Mouse (Mus musculus): ENCODE data around the gene Stk32c.

GRCm38 (mm10) chr7:139082281-139082680, 130.8 kb downstream of the Stk32c start:
- TF ChIP-seq ZNF384 (IDR thresholded peaks at IDR 0.05; ENCODE audit: low read depth, low read length), result no peak
- TF ChIP-seq MAFK (IDR thresholded peaks at IDR 0.05; ENCODE audit: insufficient read depth, low read depth, low read length), result no peak

All from ES-E14 (cell line).